8 mouse cellular contexts compared by ENCODE assay signal in genomic region chr4:138463832-138464487, GRCm38 (mm10). TPM values are rescaled to one million over a fixed set of nuclear protein-coding genes. Genes with fewer than 3 reads are reported as not detected.
DNase-seq lines count a peak whose midpoint lies in the region; ATAC-seq and TF ChIP-seq lines count a peak whose summit lies in the region.

No protein-coding gene starts in this region.

- no peak overlapping the region for H3K9ac ChIP-seq in hindbrain, embryonic 14.5 days

- no peak for TF ChIP-seq CTCF in gastrocnemius, adult 2 months (IDR thresholded peaks at IDR 0.05)
- TF ChIP-seq CTCF in small intestine, adult 2 months (IDR thresholded peaks at IDR 0.05; ENCODE audit: extremely low read depth, insufficient read length, insufficient replicate concordance, low read depth, low read length) = no peak

- H3K4me1 ChIP-seq in hindbrain, embryonic 14.5 days (replicated peaks; ENCODE audit: control insufficient read depth, insufficient read depth, low read length) = peaks cover 32% of the 10 kb centered on the region
- H3K4me1 ChIP-seq in megakaryocyte, embryonic 14.5 days = peaks cover 27% of the 10 kb centered on the region
- H3K4me1 ChIP-seq in small intestine, adult 2 months (ENCODE audit: control insufficient read depth, insufficient read depth, insufficient read length, low read length) = peaks cover 31% of the 10 kb centered on the region

- H3K36me3 ChIP-seq in hindbrain, embryonic 14.5 days (replicated peaks; ENCODE audit: control insufficient read depth, insufficient read depth) = 0 out of 2 replicates have a peak, but pooled peaks cover 3% of the 10 kb centered on the region
- H3K36me3 ChIP-seq in megakaryocyte, embryonic 14.5 days (replicated peaks; ENCODE audit: low read length) = no peaks in the 10 kb centered on the region
- H3K36me3 ChIP-seq in small intestine, adult 2 months (ENCODE audit: control insufficient read depth, insufficient read depth, low read length) = no peaks in the 10 kb centered on the region

- no peaks in the 10 kb centered on the region for H3K27me3 ChIP-seq in hindbrain, embryonic 14.5 days (ENCODE audit: control insufficient read depth, insufficient read depth, low read length)
- H3K27me3 ChIP-seq in megakaryocyte, embryonic 14.5 days (replicated peaks) = peaks cover 98% of the 10 kb centered on the region
- no peaks in the 10 kb centered on the region for H3K27me3 ChIP-seq in small intestine, adult 2 months (ENCODE audit: control insufficient read depth, insufficient read depth, low read length)

- peak; percentile 27; the same call in 1 of the 2 replicates for TF ChIP-seq POLR2A in small intestine, adult 2 months (IDR thresholded peaks at IDR 0.05; ENCODE audit: low read depth, low read length)

- WGBS in hindbrain, embryonic 14.5 days = 4% methylated on average over 11 of the region's 11 CpGs
- WGBS in small intestine, adult 2 months = 2% methylated on average over 11 of the region's 11 CpGs

- H3K27ac ChIP-seq in gastrocnemius, adult 2 months = peak overlapping the region; percentile 78
- H3K27ac ChIP-seq in hindbrain, embryonic 14.5 days = peak overlapping the region; percentile 76
- peak overlapping the region; percentile 79 for H3K27ac ChIP-seq in small intestine, adult 2 months (ENCODE audit: insufficient read depth, low read depth, low read length)

- H3K4me3 ChIP-seq in gastrocnemius, adult 2 months = peak overlapping the region; percentile 60
- H3K4me3 ChIP-seq in hindbrain, embryonic 14.5 days (replicated peaks; ENCODE audit: low read length) = no peak overlapping the region
- H3K4me3 ChIP-seq in megakaryocyte, embryonic 14.5 days (replicated peaks) = peak overlapping the region; percentile 68
- peak overlapping the region; percentile 45 for H3K4me3 ChIP-seq in small intestine, adult 2 months (ENCODE audit: low read depth, low read length)

- DNase-seq in right cerebral cortex, adult 2 months (ENCODE audit: low spot score in 2 of 2) = peak; percentile 70 to 79
- DNase-seq in right cerebral cortex, postnatal 36 days (ENCODE audit: low spot score in 2 of 2) = no peak
- peak; percentile 50 for DNase-seq in c-Kit-positive CD71-negative TER-119-negative erythroid progenitor cells, embryonic 14.5 days (ENCODE audit: low read depth)
- DNase-seq in gastrocnemius, adult 2 months = peak; percentile 86
- peak; percentile 77 for DNase-seq in hindbrain, embryonic 14.5 days (ENCODE audit: low spot score)
- DNase-seq in left cerebral cortex, postnatal 14 days (ENCODE audit: low spot score in 2 of 2) = peak; percentile 72 to 84

- peak overlapping the region; percentile 38 for H3K4me2 ChIP-seq in hindbrain, embryonic 14.5 days (replicated peaks)

- peak; percentile 53; the same call in 1 of the 2 replicates for ATAC-seq in hindbrain, embryonic 14.5 days (ENCODE audit: low FRiP score)

- H3K9me3 ChIP-seq in hindbrain, embryonic 14.5 days (ENCODE audit: control insufficient read depth, low read length) = no peaks in the 10 kb centered on the region
- peaks cover 26% of the 10 kb centered on the region for H3K9me3 ChIP-seq in megakaryocyte, embryonic 14.5 days

- intact Hi-C loops in gastrocnemius, adult 2 months (cut with DNase I) = loop anchor here (5.0 kb wide), 1 partner anchor 38 kb away; no protein-coding TSS in a partner anchor
- intact Hi-C loops in left cerebral cortex, postnatal 14 days (cut with DNase I) = loop anchor here (2.0 to 5.0 kb wide), 2 partner anchors 41 to 88 kb away; no protein-coding TSS in a partner anchor

RNA-seq across cellular contexts. Expression of gene Camk2n1, which starts 9.8 kb away (rescaled TPM):
- 1 to 10 TPM; 5.8 to 7.0 TPM for total RNA-seq in gastrocnemius, adult 2 months (2021)
- 17.1 and 17.2 TPM in 2 replicates for polyA plus RNA-seq in hindbrain, embryonic 14.5 days (2014; fragmentation: Nextera tagmentation; extraction: Ambion mirVana)
- 100 to 1,000 TPM; 755 to 854 TPM for total RNA-seq in left cerebral cortex, postnatal 14 days (2021)
- polyA plus RNA-seq in megakaryocyte, embryonic 14.5 days (2012; ENCODE audit: insufficient read depth, low replicate concordance) = 0.13 and 1.2 TPM in 2 replicates
- 38.7 and 93.9 TPM in 2 replicates for polyA plus RNA-seq in small intestine, adult 2 months (2012; rRNA removed)

RNA-seq across cellular contexts. Expression of gene Mul1, which starts 29.5 kb away (rescaled TPM):
- 10 to 100 TPM; 37.5 to 45.5 TPM for total RNA-seq in gastrocnemius, adult 2 months (2021)
- 18.5 and 23.1 TPM in 2 replicates for polyA plus RNA-seq in hindbrain, embryonic 14.5 days (2014; fragmentation: Nextera tagmentation; extraction: Ambion mirVana)
- 10 to 100 TPM; 50.5 to 55.9 TPM for total RNA-seq in left cerebral cortex, postnatal 14 days (2021)
- 3.4 and 21.8 TPM in 2 replicates for polyA plus RNA-seq in megakaryocyte, embryonic 14.5 days (2012; ENCODE audit: insufficient read depth, low replicate concordance)
- 21.1 and 29.5 TPM in 2 replicates for polyA plus RNA-seq in small intestine, adult 2 months (2012; rRNA removed)

Comparison
In these comparisons a context has a peak if more than half of its experiments do, and no peak if none do; other contexts are left out.
1. DNase-seq: peak in right cerebral cortex, adult 2 months (2 of 2), c-Kit-positive CD71-negative TER-119-negative erythroid progenitor cells, embryonic 14.5 days (single experiment), gastrocnemius, adult 2 months (single experiment), hindbrain, embryonic 14.5 days (single experiment) and left cerebral cortex, postnatal 14 days (2 of 2); none in right cerebral cortex, postnatal 36 days (0 of 2).
2. Peak in every context shown above with its lines, with median percentiles within 50 percentile points of each other: H3K27ac ChIP-seq.